Mouse (Mus musculus) intestine, postnatal 0 days (tissue): ENCODE results near the gene Psmc3ip. TPM values are rescaled to one million over a fixed set of nuclear protein-coding genes. Genes with fewer than 3 reads are reported as not detected.
A peak's percentile ranks its signal among the peaks of the same experiment; 100 is the strongest.

Experiments used
- ATAC-seq: fragments of 200-750 bp; cut with Nextera tagmentation; 2 replicates; pipeline ENCODE4 v1.8.0; 2017; ENCODE audit warnings: mild to moderate bottlenecking, moderate TSS enrichment, moderate library complexity
- H3K27ac ChIP-seq: fragments of 300-500 bp; sonication (generic); 2 replicates; pipeline ENCODE4 v1.5.1; 2014; ENCODE audit warnings: mild to moderate bottlenecking, low read depth, low read length, moderate library complexity
- H3K27me3 ChIP-seq: fragments of 300-500 bp; sonication (generic); replicated peaks from 2 replicates; pipeline ENCODE4 v1.6.1; 2014; ENCODE audit warnings: low read length, mixed read lengths; ENCODE audit not compliant: control insufficient read depth, insufficient read depth
- H3K36me3 ChIP-seq: fragments of 300-500 bp; sonication (generic); 2 replicates; pipeline ENCODE4 v1.6.1; 2014; ENCODE audit warnings: mild to moderate bottlenecking, moderate library complexity; ENCODE audit not compliant: control insufficient read depth, insufficient read depth
- H3K4me1 ChIP-seq: fragments of 300-500 bp; sonication (generic); replicated peaks from 2 replicates; pipeline ENCODE4 v1.6.1; 2014; ENCODE audit warnings: antibody characterized with exemption, low read length, mixed read lengths; ENCODE audit not compliant: control insufficient read depth, insufficient read depth
- H3K4me2 ChIP-seq: fragments of 300-500 bp; sonication (generic); replicated peaks from 2 replicates; pipeline ENCODE4 v1.6.1; 2014; ENCODE audit warnings: low read depth, mild to moderate bottlenecking, moderate library complexity
- H3K4me3 ChIP-seq: fragments of 300-500 bp; sonication (generic); 2 replicates; pipeline ENCODE4 v1.5.1; 2014; ENCODE audit warnings: low read depth, low read length
- H3K9ac ChIP-seq: fragments of 300-500 bp; sonication (generic); 2 replicates; pipeline ENCODE4 v1.6.1; 2014; ENCODE audit warnings: mild to moderate bottlenecking, low read depth, low read length
- H3K9me3 ChIP-seq: fragments of 300-500 bp; sonication (generic); 2 replicates; pipeline ENCODE4 v1.6.1; 2016; ENCODE audit warnings: mixed run types; ENCODE audit not compliant: control insufficient read depth
- CTCF ChIP-seq: sonication (generic); IDR thresholded peaks from 2 replicates; pipeline ENCODE4 v1.5.1; 2016; ENCODE audit warnings: low read depth, mild to moderate bottlenecking, control low read depth, antibody characterized with exemption, moderate library complexity
- WGBS: fragments of 180-500 bp; shearing (Covaris S2); extraction: QIAGEN DNeasy Blood & Tissue Kit; methylation state at CpG from one replicate; pipeline ENCODE4 v1.1.7; 2014; 5-methylcytosine and 5-hydroxymethylcytosine counted together
- polyA plus RNA-seq: library from polyadenylated mRNA; unstranded; fragments of >200 nt; fragmentation: Nextera tagmentation; extraction: Ambion mirVana; gene quantifications from 2 replicates; pipeline ENCODE4 v1.2.1, GENCODE M21; 2015

Psmc3ip gene
- polyA plus RNA-seq, 1 experiment from 2014 or later, result 9.1 TPM

- no peak overlapping the region for H3K9ac ChIP-seq
- no peak for ATAC-seq
- peaks cover 18% of the 10 kb centered on the region for H3K36me3 ChIP-seq
- H3K27ac ChIP-seq, result peak overlapping the region; percentile 71
- H3K4me2 ChIP-seq, result no peak overlapping the region
- H3K4me3 ChIP-seq, result no peak overlapping the region
- H3K27me3 ChIP-seq, result no peaks in the 10 kb centered on the region
- peaks cover 27% of the 10 kb centered on the region for H3K4me1 ChIP-seq
- no peaks in the 10 kb centered on the region for H3K9me3 ChIP-seq
- 78% methylated on average over 10 of the region's 10 CpGs for WGBS
- TF ChIP-seq CTCF, result no peak
Observed at GRCm38 (mm10) chr11:101059473-101059872, 35.8 kb downstream of the Psmc3ip start.

- H3K4me1 ChIP-seq, result peaks cover 24% of the 10 kb centered on the region
- ATAC-seq, result no peak
- WGBS, result 36% methylated on average over 5 of the region's 5 CpGs
Observed at GRCm38 (mm10) chr11:101058726-101059125, 36.5 kb downstream of the Psmc3ip start.

GRCm38 (mm10) chr11:101057860-101058259 lies 37.4 kb downstream of the Psmc3ip start:
- Histone ChIP-seq H3K27ac (no peak overlapping the region), H3K4me3 (no peak overlapping the region), H3K9ac (no peak overlapping the region), H3K36me3 (peaks cover 18% of the 10 kb centered on the region), H3K27me3 (no peaks in the 10 kb centered on the region), H3K4me1 (peaks cover 16% of the 10 kb centered on the region), H3K9me3 (no peaks in the 10 kb centered on the region), H3K4me2 (no peak overlapping the region)
- WGBS, result 23% methylated on average over 5 of the region's 5 CpGs
- TF ChIP-seq CTCF, result peak; percentile 89
- no peak for ATAC-seq

More at GRCm38 (mm10) chr11:101058726-101059125, 36.5 kb downstream of the Psmc3ip start:
- H3K27me3 ChIP-seq, result no peaks in the 10 kb centered on the region
- H3K9ac ChIP-seq, result no peak overlapping the region
- H3K27ac ChIP-seq, result peak overlapping the region; percentile 21; the same call in 1 of the 2 replicates
- H3K36me3 ChIP-seq, result peaks cover 18% of the 10 kb centered on the region
- H3K9me3 ChIP-seq, result no peaks in the 10 kb centered on the region
- H3K4me2 ChIP-seq, result no peak overlapping the region
- H3K4me3 ChIP-seq, result no peak overlapping the region
- no peak for TF ChIP-seq CTCF

GRCm38 (mm10) chr11:101056885-101057284 lies 38.4 kb downstream of the Psmc3ip start:
- peak; percentile 16; the same call in 1 of the 2 replicates for ATAC-seq
- H3K4me3 ChIP-seq, result no peak overlapping the region
- no peak overlapping the region for H3K4me2 ChIP-seq
- H3K9ac ChIP-seq, result peak overlapping the region; percentile 26; the same call in 1 of the 2 replicates
- H3K4me1 ChIP-seq, result peaks cover 15% of the 10 kb centered on the region
- H3K36me3 ChIP-seq, result peaks cover 15% of the 10 kb centered on the region; the same call in 1 of the 2 replicates
- H3K9me3 ChIP-seq, result no peaks in the 10 kb centered on the region
- peak overlapping the region; percentile 71 for H3K27ac ChIP-seq
- H3K27me3 ChIP-seq, result no peaks in the 10 kb centered on the region
- TF ChIP-seq CTCF, result no peak
- WGBS, result 14% methylated on average over 8 of the region's 8 CpGs

GRCm38 (mm10) chr11:101055418-101055817 lies 39.8 kb downstream of the Psmc3ip start:
- Histone ChIP-seq H3K27ac (no peak overlapping the region), H3K27me3 (no peaks in the 10 kb centered on the region), H3K4me2 (no peak overlapping the region), H3K4me3 (no peak overlapping the region), H3K36me3 (0 out of 2 replicates have a peak, but pooled peaks cover 16% of the 10 kb centered on the region), H3K4me1 (peaks cover 15% of the 10 kb centered on the region), H3K9me3 (no peaks in the 10 kb centered on the region), H3K9ac (no peak overlapping the region)
- no peak for TF ChIP-seq CTCF
- ATAC-seq, result no peak
- 54% methylated on average over 14 of the region's 14 CpGs for WGBS

- Histone ChIP-seq H3K4me3 (no peak overlapping the region), H3K4me1 (peaks cover 15% of the 10 kb centered on the region), H3K27ac (no peak overlapping the region; the same call in 1 of the 2 replicates), H3K9ac (no peak overlapping the region), H3K27me3 (no peaks in the 10 kb centered on the region), H3K36me3 (peaks cover 24% of the 10 kb centered on the region; the same call in 1 of the 2 replicates), H3K4me2 (no peak overlapping the region), H3K9me3 (no peaks in the 10 kb centered on the region)
- TF ChIP-seq CTCF, result peak; percentile 61
- WGBS, result 93% methylated on average over 1 of the region's 1 CpGs
- no peak for ATAC-seq
Observed at GRCm38 (mm10) chr11:101053974-101054373, 41.3 kb downstream of the Psmc3ip start.
